Mouse (Mus musculus) midbrain, embryonic 16.5 days (tissue): ENCODE data around the gene Rad51d. TPM values are rescaled to one million over a fixed set of nuclear protein-coding genes. Genes with fewer than 3 reads are reported as not detected.

Source experiments
- ATAC-seq: fragments of 200-750 bp; cut with Nextera tagmentation; 2 replicates; pipeline ENCODE4 v1.8.0; 2017; ENCODE audit warnings: moderate TSS enrichment
- H3K27ac ChIP-seq: fragments of 300-500 bp; sonication (generic); 2 replicates; pipeline ENCODE4 v1.5.1; 2014; ENCODE audit warnings: mild to moderate bottlenecking, low read length, mixed read lengths
- H3K27me3 ChIP-seq: fragments of 300-500 bp; sonication (generic); 2 replicates; pipeline ENCODE4 v1.6.1; 2014; ENCODE audit warnings: low read depth, low read length, mixed read lengths; ENCODE audit not compliant: control insufficient read depth, insufficient read depth
- H3K36me3 ChIP-seq: fragments of 300-500 bp; sonication (generic); 2 replicates; pipeline ENCODE4 v1.6.1; 2014; ENCODE audit warnings: mild to moderate bottlenecking, low read length, moderate library complexity, mixed read lengths; ENCODE audit not compliant: control insufficient read depth, insufficient read depth
- H3K4me1 ChIP-seq: fragments of 300-500 bp; sonication (generic); 2 replicates; pipeline ENCODE4 v1.6.1; 2014; ENCODE audit warnings: mild to moderate bottlenecking, low read length, mixed read lengths; ENCODE audit not compliant: control insufficient read depth, insufficient read depth
- H3K4me2 ChIP-seq: fragments of 300-500 bp; sonication (generic); 2 replicates; pipeline ENCODE4 v1.6.1; 2014; ENCODE audit warnings: mild to moderate bottlenecking, low read length, mixed read lengths
- H3K4me3 ChIP-seq: fragments of 300-500 bp; sonication (generic); 2 replicates; pipeline ENCODE4 v1.5.1; 2014; ENCODE audit warnings: low read depth, mild to moderate bottlenecking, low read length, moderate library complexity, mixed read lengths
- H3K9ac ChIP-seq: fragments of 300-500 bp; sonication (generic); 2 replicates; pipeline ENCODE4 v1.6.1; 2014; ENCODE audit warnings: low read depth, low read length, mixed read lengths
- H3K9me3 ChIP-seq: fragments of 300-500 bp; sonication (generic); replicated peaks from 2 replicates; pipeline ENCODE4 v1.6.1; 2014; ENCODE audit warnings: mild to moderate bottlenecking, low read length, mixed read lengths; ENCODE audit not compliant: control insufficient read depth, poor library complexity, severe bottlenecking
- WGBS: fragments of 180-500 bp; shearing (Covaris S2); extraction: QIAGEN DNeasy Blood & Tissue Kit; methylation state at CpG from one replicate; pipeline ENCODE4 v1.1.7; 2014; 5-methylcytosine and 5-hydroxymethylcytosine counted together
- polyA plus RNA-seq: library from polyadenylated mRNA; unstranded; fragments of >200 nt; fragmentation: Nextera tagmentation; extraction: Ambion mirVana; gene quantifications from 2 replicates; pipeline ENCODE4 v1.2.1, GENCODE M21; 2015

Gene Rad51d
- polyA plus RNA-seq, 1 experiment from 2014 or later = 13.7 TPM

GRCm38 (mm10) chr11:82921691-82922090 is 31.3 kb upstream of the Rad51d start:
- ATAC-seq = no peak
- Histone ChIP-seq H3K27me3 (no peaks in the 10 kb centered on the region; the same call in 1 of the 2 replicates), H3K9me3 (no peaks in the 10 kb centered on the region), H3K4me1 (no peaks in the 10 kb centered on the region), H3K4me2 (no peak overlapping the region), H3K27ac (no peak overlapping the region), H3K4me3 (no peak overlapping the region), H3K9ac (no peak overlapping the region), H3K36me3 (no peaks in the 10 kb centered on the region)
- 67% methylated on average over 4 of the region's 4 CpGs for WGBS

GRCm38 (mm10) chr11:82920768-82921167 is 30.4 kb upstream of the Rad51d start:
- 65% methylated on average over 10 of the region's 10 CpGs for WGBS
- no peak overlapping the region for H3K9ac ChIP-seq

GRCm38 (mm10) chr11:82914711-82915352 is 24.4 kb upstream of the Rad51d start:
- Histone ChIP-seq H3K4me2 (peak overlapping the region; percentile 40), H3K9ac (no peak overlapping the region), H3K4me1 (no peaks in the 10 kb centered on the region), H3K27ac (no peak overlapping the region), H3K9me3 (no peaks in the 10 kb centered on the region), H3K36me3 (no peaks in the 10 kb centered on the region), H3K27me3 (peaks cover 3% of the 10 kb centered on the region; the same call in 1 of the 2 replicates), H3K4me3 (peak overlapping the region; percentile 4; the same call in 1 of the 2 replicates)
- 0 out of 2 replicates have a peak, but pooled peaks have one; percentile 56 for ATAC-seq
- WGBS = 7% methylated on average over 16 of the region's 16 CpGs

More at GRCm38 (mm10) chr11:82920768-82921167, 30.4 kb upstream of the Rad51d start:
- Histone ChIP-seq H3K36me3 (no peaks in the 10 kb centered on the region), H3K4me2 (no peak overlapping the region), H3K27ac (no peak overlapping the region), H3K4me3 (no peak overlapping the region), H3K4me1 (no peaks in the 10 kb centered on the region), H3K27me3 (no peaks in the 10 kb centered on the region; the same call in 1 of the 2 replicates), H3K9me3 (no peaks in the 10 kb centered on the region)
- no peak for ATAC-seq

GRCm38 (mm10) chr11:82910679-82911389 is 20.4 kb upstream of the Rad51d start:
- no peak for ATAC-seq
- H3K36me3 ChIP-seq = peaks cover 4% of the 10 kb centered on the region; the same call in 1 of the 2 replicates
- no peaks in the 10 kb centered on the region for H3K9me3 ChIP-seq
- peaks cover 3% of the 10 kb centered on the region; the same call in 1 of the 2 replicates for H3K27me3 ChIP-seq
- no peak overlapping the region for H3K4me3 ChIP-seq
- no peak overlapping the region for H3K27ac ChIP-seq
- no peak overlapping the region for H3K4me2 ChIP-seq
- 78% methylated on average over 11 of the region's 11 CpGs for WGBS
- no peak overlapping the region for H3K9ac ChIP-seq
- H3K4me1 ChIP-seq = peaks cover 11% of the 10 kb centered on the region

- H3K27ac ChIP-seq = no peak within 1 kb of the TSS
- peaks cover 4% of the 10 kb centered on the region; the same call in 1 of the 2 replicates for H3K36me3 ChIP-seq
- H3K9ac ChIP-seq = no peak within 1 kb of the TSS
- H3K27me3 ChIP-seq = peaks cover 3% of the 10 kb centered on the region; the same call in 1 of the 2 replicates
- H3K9me3 ChIP-seq = no peaks in the 10 kb centered on the region
- H3K4me2 ChIP-seq = no peak within 1 kb of the TSS
- peaks cover 11% of the 10 kb centered on the region for H3K4me1 ChIP-seq
- no peak within 1 kb of the TSS for H3K4me3 ChIP-seq
- ATAC-seq = no peak
- WGBS = 90% methylated on average over 4 of the region's 4 CpGs
Observed at GRCm38 (mm10) chr11:82910250-82910649, 19.8 kb upstream of the Rad51d start, which contains the start of gene Unc45b. Gene Unc45b (plus strand): TSS chr11:82910550.

GRCm38 (mm10) chr11:82908608-82908989 is 18.2 kb upstream of the Rad51d start:
- Histone ChIP-seq H3K36me3 (peaks cover 14% of the 10 kb centered on the region), H3K4me2 (peak overlapping the region; percentile 86), H3K4me1 (peaks cover 11% of the 10 kb centered on the region), H3K4me3 (peak overlapping the region; percentile 89), H3K9ac (peak overlapping the region; percentile 83), H3K27me3 (peaks cover 3% of the 10 kb centered on the region; the same call in 1 of the 2 replicates), H3K27ac (no peak overlapping the region), H3K9me3 (no peaks in the 10 kb centered on the region)
- ATAC-seq = no peak
- 70% methylated on average over 6 of the region's 10 CpGs for WGBS

- peak within 1 kb of the TSS; percentile 86 for H3K4me2 ChIP-seq
- H3K27ac ChIP-seq = peak within 1 kb of the TSS; percentile 52
- no peaks in the 10 kb centered on the region for H3K9me3 ChIP-seq
- peaks cover 11% of the 10 kb centered on the region for H3K4me1 ChIP-seq
- WGBS = 2% methylated on average over 73 of the region's 73 CpGs
- H3K27me3 ChIP-seq = no peaks in the 10 kb centered on the region
- H3K9ac ChIP-seq = peak within 1 kb of the TSS; percentile 83
- peaks cover 17% of the 10 kb centered on the region for H3K36me3 ChIP-seq
- H3K4me3 ChIP-seq = peak within 1 kb of the TSS; percentile 89
- peak; percentile 92 for ATAC-seq
Observed at GRCm38 (mm10) chr11:82907651-82908607, 17.5 kb upstream of the Rad51d start, which contains the start of gene Nle1. Gene Nle1 (minus strand): TSS chr11:82908411.

- no peak for ATAC-seq
- Histone ChIP-seq H3K36me3 (peaks cover 30% of the 10 kb centered on the region), H3K4me3 (no peak overlapping the region), H3K9ac (no peak overlapping the region), H3K4me1 (peaks cover 11% of the 10 kb centered on the region), H3K27me3 (no peaks in the 10 kb centered on the region), H3K4me2 (no peak overlapping the region), H3K9me3 (no peaks in the 10 kb centered on the region), H3K27ac (no peak overlapping the region)
- WGBS = 94% methylated on average over 5 of the region's 5 CpGs
Observed at GRCm38 (mm10) chr11:82905816-82906215, 15.4 kb upstream of the Rad51d start.
